Mouse (Mus musculus): Measurements from ENCODE around the gene Gm6880.
"Not testable (repeated sequence)": the region's sequence is repeated elsewhere in the genome, so short reads cannot be mapped to it uniquely, and the experiment has no call there.

The Gm6880 gene

DNA sequence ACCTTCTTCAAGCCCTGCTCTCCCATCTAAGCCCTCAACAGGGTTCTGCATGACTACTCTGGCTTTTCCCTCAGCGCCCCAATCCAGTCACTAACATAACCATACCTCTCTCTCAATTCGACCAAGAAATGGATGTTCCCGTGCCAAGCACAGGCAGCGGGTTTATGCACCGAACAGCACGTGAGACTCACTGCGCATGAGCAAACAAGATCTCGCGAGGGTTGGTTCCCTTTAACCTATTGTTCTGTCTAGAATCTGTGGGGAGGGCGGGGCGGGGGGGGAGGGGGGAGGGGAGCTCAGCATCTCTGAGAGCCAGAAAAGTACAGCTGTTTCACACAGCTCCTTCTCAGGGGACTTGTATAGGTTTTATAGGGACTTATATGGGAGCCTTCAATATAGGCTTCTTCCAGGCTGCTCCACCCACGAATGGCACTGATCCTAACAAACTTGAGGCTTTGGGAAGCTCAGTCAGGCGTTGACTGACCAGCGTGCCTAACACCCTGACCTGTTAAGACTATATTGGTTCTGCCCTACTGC, at the start of gene Gm6880:
Gene Gm6880 (minus strand): TSS at position 51 of the 537 bp plus-strand sequence.
- DNase-seq (ENCODE audit: low spot score in 2 of 2) = not testable (repeated sequence)

DNA sequence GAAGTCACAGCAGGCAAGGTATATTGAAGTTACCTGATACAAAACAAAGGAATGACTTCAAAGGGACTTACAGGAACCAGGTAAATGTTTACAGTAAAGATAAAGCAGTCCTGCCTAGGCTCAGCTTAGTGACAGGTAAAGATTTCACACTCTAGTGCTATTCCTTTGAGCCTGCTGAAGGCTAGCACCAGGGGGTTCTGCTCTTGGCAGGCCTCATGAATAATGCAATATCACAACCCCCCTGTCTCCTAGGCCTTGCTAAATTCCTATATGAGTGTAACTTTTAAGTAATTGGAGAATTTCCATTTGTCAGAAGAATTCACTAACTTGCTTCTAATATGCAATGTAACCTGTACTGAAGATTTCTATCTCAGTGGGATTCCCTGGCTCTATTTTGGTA, 36.3 kb upstream of the Gm6880 start:
- not testable (repeated sequence) for DNase-seq (ENCODE audit: low spot score in 2 of 2)

DNA sequence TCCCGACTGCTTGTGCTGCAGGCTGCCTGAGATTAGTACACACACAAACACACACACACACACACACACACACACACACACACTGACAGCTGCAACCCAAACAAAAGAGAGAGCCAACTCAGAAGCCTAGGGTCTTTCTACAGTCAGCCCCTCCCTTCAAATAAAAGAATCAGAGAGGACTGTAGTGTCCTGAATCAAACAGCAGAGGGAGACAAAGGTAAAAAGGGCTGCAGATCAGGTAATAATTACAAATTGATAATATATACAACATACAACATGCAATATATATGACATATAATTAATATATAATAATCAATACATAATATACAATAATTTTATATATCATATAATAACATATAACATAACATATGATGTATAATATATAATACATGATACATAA, 15.9 kb upstream of the Gm6880 start:
- DNase-seq (ENCODE audit: low spot score in 2 of 2) = no peak

DNA sequence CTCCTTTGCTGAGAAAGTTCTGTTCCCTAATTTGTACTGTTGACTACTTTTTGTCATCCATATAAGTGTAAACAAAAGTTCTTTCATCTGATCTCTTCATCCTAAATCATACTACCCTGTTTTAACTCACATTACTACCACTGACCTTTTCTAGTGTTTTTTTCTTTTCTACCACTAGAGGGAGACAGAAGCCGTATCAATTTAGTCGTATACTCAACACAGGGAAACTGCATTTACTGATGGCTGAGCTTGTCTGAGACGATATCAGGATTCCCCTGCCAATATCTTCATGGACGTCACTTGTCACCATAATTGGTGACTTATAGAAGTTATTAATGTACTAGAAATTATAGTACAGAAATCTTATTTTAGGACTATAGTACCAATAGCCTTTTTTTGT, 28.4 kb downstream of the Gm6880 start:
- no peak for DNase-seq (ENCODE audit: low spot score in 2 of 2)

DNA sequence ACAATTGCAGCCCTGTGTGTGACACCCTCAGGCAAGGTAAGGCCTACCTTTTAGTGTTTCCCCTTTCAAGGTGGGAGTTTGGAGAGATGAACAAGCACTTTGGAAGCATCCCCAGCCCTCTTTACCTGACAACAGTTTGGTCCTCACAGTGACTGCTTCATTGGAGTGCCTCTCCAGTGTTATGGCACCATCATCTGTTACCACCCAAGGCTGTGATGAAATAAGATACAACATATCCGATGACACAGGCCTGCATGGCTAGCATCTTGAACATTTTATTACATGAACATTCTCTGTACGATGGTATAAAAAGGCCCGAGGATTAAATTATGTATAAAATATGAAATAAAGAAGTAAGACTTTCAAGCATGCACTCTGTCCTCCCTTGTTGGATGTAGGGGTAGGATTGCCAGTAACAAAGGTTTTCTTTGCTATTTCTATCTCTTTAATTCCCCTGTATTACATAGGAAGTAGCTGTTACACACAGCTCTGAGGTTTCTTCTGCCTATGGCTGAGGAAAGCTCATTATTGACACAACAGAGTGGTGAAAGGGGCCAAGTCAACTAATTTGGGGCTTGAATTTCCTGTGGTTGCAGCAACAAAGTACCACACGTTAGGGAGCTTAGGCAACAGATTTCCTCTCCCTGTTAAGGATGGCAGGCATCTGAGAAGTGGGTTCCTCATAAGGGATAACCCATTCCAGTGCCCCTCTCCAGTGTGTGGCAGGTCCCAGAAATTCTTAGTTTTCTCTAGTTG, 29.9 kb downstream of the Gm6880 start:
- no peak for DNase-seq (ENCODE audit: low spot score in 2 of 2)
